Mouse (Mus musculus) embryo, embryonic 10 days (tissue): ENCODE data around the gene Ihh.

ENCODE experiments used
- DNase-seq: peaks from one replicate; pipeline ENCODE4 v3.0.0-alpha.2; 2015; ENCODE audit warnings: low spot score

The Ihh gene

GRCm38 (mm10) chr1:74951556-74952210 lies at the start of gene Ihh:
Gene Ihh (minus strand): TSS chr1:74951672.
- DNase-seq: peak; percentile 16

GRCm38 (mm10) chr1:75001183-75001582 lies 49.7 kb upstream of the Ihh start:
- no peak for DNase-seq

- DNase-seq: peak; percentile 80
Observed at GRCm38 (mm10) chr1:75000496-75000895, 49.0 kb upstream of the Ihh start.

GRCm38 (mm10) chr1:74999173-74999572 lies 47.7 kb upstream of the Ihh start:
- no peak for DNase-seq

GRCm38 (mm10) chr1:74997231-74997630 lies 45.8 kb upstream of the Ihh start:
- DNase-seq: no peak

- no peak for DNase-seq
Observed at GRCm38 (mm10) chr1:74977001-74977400, 25.5 kb upstream of the Ihh start.

- DNase-seq: no peak
Observed at GRCm38 (mm10) chr1:74975936-74976335, 24.5 kb upstream of the Ihh start.

GRCm38 (mm10) chr1:74973590-74973989 lies 22.1 kb upstream of the Ihh start:
- DNase-seq: no peak

- DNase-seq: no peak
Observed at GRCm38 (mm10) chr1:74971353-74972050, 20.0 kb upstream of the Ihh start.

- no peak for DNase-seq
Observed at GRCm38 (mm10) chr1:74967962-74968580, 16.6 kb upstream of the Ihh start.

GRCm38 (mm10) chr1:74964494-74965215 lies 13.2 kb upstream of the Ihh start:
- peak; percentile 98 for DNase-seq

- no peak for DNase-seq
Observed at GRCm38 (mm10) chr1:74962853-74963227, 11.4 kb upstream of the Ihh start.

- no peak for DNase-seq
Observed at GRCm38 (mm10) chr1:74962126-74962852, 10.8 kb upstream of the Ihh start.

GRCm38 (mm10) chr1:74961722-74962121 lies 10.2 kb upstream of the Ihh start:
- no peak for DNase-seq

GRCm38 (mm10) chr1:74960059-74960458 lies 8.6 kb upstream of the Ihh start:
- no peak for DNase-seq

- no peak for DNase-seq
Observed at GRCm38 (mm10) chr1:74950576-74951490, 639 bp downstream of the Ihh start.

GRCm38 (mm10) chr1:74950066-74950465 lies 1.4 kb downstream of the Ihh start:
- no peak for DNase-seq

- DNase-seq: no peak
Observed at GRCm38 (mm10) chr1:74949666-74950050, 1.8 kb downstream of the Ihh start.

GRCm38 (mm10) chr1:74948784-74949665 lies 2.4 kb downstream of the Ihh start:
- peak; percentile 76 for DNase-seq
